In genomic region chr13:90722599-90723532, GRCm38 (mm10) we compare ENCODE assay signal across 13 mouse cellular contexts.
DNase-seq lines count a peak whose midpoint lies in the region; ATAC-seq and TF ChIP-seq lines count a peak whose summit lies in the region.
"Had no signal": no experiment of that assay in that cellular context is flagged by ENCODE, and none has a peak within 500 bp of the region (broad histone marks: within the 10 kb centered on the region; RNA-seq: fewer than 3 reads in every experiment).

No protein-coding gene starts in this region.

- no peaks in the 10 kb centered on the region for H3K4me1 ChIP-seq in hindbrain, postnatal 0 days (ENCODE audit: insufficient read depth, low read length)
- peaks cover 14% of the 10 kb centered on the region for H3K4me1 ChIP-seq in hindbrain, embryonic 13.5 days (replicated peaks)
- H3K4me1 ChIP-seq in lung, embryonic 16.5 days (replicated peaks; ENCODE audit: control insufficient read depth, insufficient read depth, low read length): peaks cover 9% of the 10 kb centered on the region; the same call in 1 of the 2 replicates
- peaks cover 12% of the 10 kb centered on the region for H3K4me1 ChIP-seq in forebrain, embryonic 16.5 days (replicated peaks; ENCODE audit: control insufficient read depth, insufficient read depth, low read length)
- no peaks in the 10 kb centered on the region for H3K4me1 ChIP-seq in midbrain, embryonic 16.5 days (ENCODE audit: control insufficient read depth, insufficient read depth, low read length)
- H3K4me1 ChIP-seq: limb, embryonic 15.5 days had no signal

- no peaks in the 10 kb centered on the region for H3K36me3 ChIP-seq in hindbrain, postnatal 0 days (ENCODE audit: insufficient read depth, low read length)
- H3K36me3 ChIP-seq in hindbrain, embryonic 13.5 days: no peaks in the 10 kb centered on the region
- no peaks in the 10 kb centered on the region for H3K36me3 ChIP-seq in lung, embryonic 16.5 days (ENCODE audit: control insufficient read depth, insufficient read depth, low read length)
- H3K36me3 ChIP-seq in forebrain, embryonic 16.5 days (ENCODE audit: control insufficient read depth, insufficient read depth): no peaks in the 10 kb centered on the region
- no peaks in the 10 kb centered on the region for H3K36me3 ChIP-seq in midbrain, embryonic 16.5 days (ENCODE audit: control insufficient read depth, insufficient read depth, low read length)
- H3K36me3 ChIP-seq: limb, embryonic 15.5 days had no signal

- peak overlapping the region; percentile 48; the same call in 1 of the 2 replicates for H3K27ac ChIP-seq in hindbrain, postnatal 0 days
- H3K27ac ChIP-seq in hindbrain, embryonic 13.5 days: no peak overlapping the region
- peak overlapping the region; percentile 18; the same call in 1 of the 2 replicates for H3K27ac ChIP-seq in lung, embryonic 16.5 days (ENCODE audit: low read length)
- H3K27ac ChIP-seq in forebrain, embryonic 16.5 days (ENCODE audit: low read length): peak overlapping the region; percentile 18; the same call in 1 of the 2 replicates
- no peak overlapping the region for H3K27ac ChIP-seq in midbrain, embryonic 16.5 days (ENCODE audit: low read length)
- H3K27ac ChIP-seq: limb, embryonic 15.5 days had no signal

- H3K9me3 ChIP-seq in hindbrain, postnatal 0 days (ENCODE audit: low read length): no peaks in the 10 kb centered on the region
- no peaks in the 10 kb centered on the region for H3K9me3 ChIP-seq in hindbrain, embryonic 13.5 days
- no peaks in the 10 kb centered on the region for H3K9me3 ChIP-seq in lung, embryonic 16.5 days (ENCODE audit: control insufficient read depth, low read length)
- no peaks in the 10 kb centered on the region for H3K9me3 ChIP-seq in forebrain, embryonic 16.5 days (ENCODE audit: control insufficient read depth, low read length)
- no peaks in the 10 kb centered on the region for H3K9me3 ChIP-seq in midbrain, embryonic 16.5 days (replicated peaks; ENCODE audit: control insufficient read depth, low read length, poor library complexity, severe bottlenecking)
- H3K9me3 ChIP-seq: limb, embryonic 15.5 days had no signal

- peak; percentile 43 for DNase-seq in hindbrain, postnatal 0 days (ENCODE audit: low spot score)
- no peak for DNase-seq in lung, postnatal 25 days (ENCODE audit: low spot score)
- DNase-seq: adrenal gland, postnatal 25 days; cerebellum, postnatal 25 days; lung, adult 2 months; right cerebral cortex, postnatal 14 days had no signal

- no peak overlapping the region for H3K9ac ChIP-seq in hindbrain, postnatal 0 days (replicated peaks; ENCODE audit: low read length)
- H3K9ac ChIP-seq in hindbrain, embryonic 13.5 days: no peak overlapping the region
- no peak overlapping the region for H3K9ac ChIP-seq in lung, embryonic 16.5 days (ENCODE audit: low read length)
- H3K9ac ChIP-seq in forebrain, embryonic 16.5 days (replicated peaks; ENCODE audit: low read depth, low read length): no peak overlapping the region
- no peak overlapping the region for H3K9ac ChIP-seq in midbrain, embryonic 16.5 days (ENCODE audit: low read depth, low read length)
- H3K9ac ChIP-seq: limb, embryonic 15.5 days had no signal

- no peaks in the 10 kb centered on the region for H3K27me3 ChIP-seq in hindbrain, postnatal 0 days (ENCODE audit: insufficient read depth, low read length)
- H3K27me3 ChIP-seq in hindbrain, embryonic 13.5 days: no peaks in the 10 kb centered on the region
- H3K27me3 ChIP-seq in lung, embryonic 16.5 days (ENCODE audit: control insufficient read depth, insufficient read depth, low read depth, low read length): no peaks in the 10 kb centered on the region
- H3K27me3 ChIP-seq in forebrain, embryonic 16.5 days (replicated peaks; ENCODE audit: control insufficient read depth, insufficient read depth, low read length): no peaks in the 10 kb centered on the region
- no peaks in the 10 kb centered on the region for H3K27me3 ChIP-seq in midbrain, embryonic 16.5 days (ENCODE audit: control insufficient read depth, insufficient read depth, low read depth, low read length)
- H3K27me3 ChIP-seq: limb, embryonic 15.5 days had no signal

- peak; percentile 43; the same call in 1 of the 2 replicates for ATAC-seq in hindbrain, postnatal 0 days
- no peak for ATAC-seq in hindbrain, embryonic 13.5 days (ENCODE audit: low FRiP score)
- peak; percentile 72 for ATAC-seq in lung, embryonic 16.5 days (ENCODE audit: low read depth)
- ATAC-seq in forebrain, embryonic 16.5 days: peak; percentile 57; the same call in 1 of the 2 replicates
- peak; percentile 45; the same call in 1 of the 2 replicates for ATAC-seq in midbrain, embryonic 16.5 days
- no peak for ATAC-seq in megakaryocyte, adult 5-6 weeks (ENCODE audit: poor library complexity, severe bottlenecking)
- ATAC-seq: CD4-positive, CD25-positive, alpha-beta regulatory T cell, adult 4 months had no signal

- no peak overlapping the region for H3K4me2 ChIP-seq in hindbrain, postnatal 0 days (ENCODE audit: low read depth, low read length)
- H3K4me2 ChIP-seq in hindbrain, embryonic 13.5 days: no peak overlapping the region
- H3K4me2 ChIP-seq in lung, embryonic 16.5 days (ENCODE audit: low read depth, low read length): no peak overlapping the region
- no peak overlapping the region for H3K4me2 ChIP-seq in forebrain, embryonic 16.5 days (ENCODE audit: low read length)
- H3K4me2 ChIP-seq in midbrain, embryonic 16.5 days (ENCODE audit: low read length): no peak overlapping the region
- H3K4me2 ChIP-seq: limb, embryonic 15.5 days had no signal

- WGBS in hindbrain, postnatal 0 days: 66% methylated on average over 8 of the region's 8 CpGs
- 63% methylated on average over 8 of the region's 8 CpGs for WGBS in hindbrain, embryonic 13.5 days
- WGBS in lung, embryonic 16.5 days: 52% methylated on average over 8 of the region's 8 CpGs
- WGBS in forebrain, embryonic 16.5 days: 72% methylated on average over 8 of the region's 8 CpGs
- 63% methylated on average over 8 of the region's 8 CpGs for WGBS in midbrain, embryonic 16.5 days

- no peak overlapping the region for H3K4me3 ChIP-seq in hindbrain, postnatal 0 days (ENCODE audit: low read length)
- H3K4me3 ChIP-seq in hindbrain, embryonic 13.5 days: no peak overlapping the region
- H3K4me3 ChIP-seq in lung, embryonic 16.5 days (ENCODE audit: low read length): no peak overlapping the region
- H3K4me3 ChIP-seq in forebrain, embryonic 16.5 days (replicated peaks; ENCODE audit: low read length): no peak overlapping the region
- H3K4me3 ChIP-seq in midbrain, embryonic 16.5 days (ENCODE audit: low read depth, low read length): no peak overlapping the region
- H3K4me3 ChIP-seq: limb, embryonic 15.5 days had no signal

- TF ChIP-seq CTCF in hindbrain, postnatal 0 days (IDR thresholded peaks at IDR 0.05; ENCODE audit: low read depth): no peak

Comparison
In these comparisons a context has a peak if more than half of its experiments do, and no peak if none do; other contexts are left out.
1. ATAC-seq: peak in hindbrain, postnatal 0 days (single experiment), lung, embryonic 16.5 days (single experiment), forebrain, embryonic 16.5 days (single experiment) and midbrain, embryonic 16.5 days (single experiment); none in hindbrain, embryonic 13.5 days (single experiment) and megakaryocyte, adult 5-6 weeks (single experiment).
2. H3K27ac ChIP-seq: peak in hindbrain, postnatal 0 days (single experiment), lung, embryonic 16.5 days (single experiment) and forebrain, embryonic 16.5 days (single experiment); none in hindbrain, embryonic 13.5 days (single experiment) and midbrain, embryonic 16.5 days (single experiment).